Mouse (Mus musculus) forebrain, embryonic 14.5 days (tissue): ENCODE results near the gene Mier1. TPM values are rescaled to one million over a fixed set of nuclear protein-coding genes. Genes with fewer than 3 reads are reported as not detected.

Experiments
- ATAC-seq: fragments of 200-750 bp; cut with Nextera tagmentation; 2 replicates; pipeline ENCODE4 v1.8.0; 2017; ENCODE audit warnings: mild to moderate bottlenecking, moderate library complexity
- DNase-seq: peaks from one replicate; pipeline ENCODE4 v3.0.0-alpha.2; 2015; ENCODE audit warnings: low spot score
- H3K27ac ChIP-seq: fragments of 300-500 bp; sonication (generic); 2 replicates; pipeline ENCODE4 v1.5.1; 2014; ENCODE audit warnings: low read depth, mild to moderate bottlenecking, control low read depth, low read length, moderate library complexity
- H3K27me3 ChIP-seq: fragments of 300-500 bp; sonication (generic); replicated peaks from 2 replicates; pipeline ENCODE4 v1.6.1; 2014; ENCODE audit warnings: low read length, control low read depth, mixed read lengths; ENCODE audit not compliant: control insufficient read depth, insufficient read depth
- H3K36me3 ChIP-seq: fragments of 300-500 bp; sonication (generic); 2 replicates; pipeline ENCODE4 v1.6.1; 2014; ENCODE audit warnings: low read length, control low read depth; ENCODE audit not compliant: control insufficient read depth, insufficient read depth
- H3K4me1 ChIP-seq: fragments of 300-500 bp; sonication (generic); 2 replicates; pipeline ENCODE4 v1.6.1; 2014; ENCODE audit warnings: antibody characterized with exemption, low read length, control low read depth; ENCODE audit not compliant: control insufficient read depth, insufficient read depth
- H3K4me2 ChIP-seq: fragments of 300-500 bp; sonication (generic); 2 replicates; pipeline ENCODE4 v1.6.1; 2014; ENCODE audit warnings: mild to moderate bottlenecking, control low read depth, low read length
- H3K4me3 ChIP-seq: fragments of 300-500 bp; sonication (generic); 2 replicates; pipeline ENCODE4 v1.5.1; 2014; ENCODE audit warnings: low read depth, low read length, control low read depth
- H3K9ac ChIP-seq: fragments of 300-500 bp; sonication (generic); 2 replicates; pipeline ENCODE4 v1.6.1; 2014; ENCODE audit warnings: mild to moderate bottlenecking, low read length, control low read depth, moderate library complexity
- H3K9me3 ChIP-seq: fragments of 300-500 bp; sonication (generic); replicated peaks from 2 replicates; pipeline ENCODE4 v1.6.1; 2016; ENCODE audit warnings: low read length, control low read depth, mixed read lengths; ENCODE audit not compliant: control insufficient read depth
- WGBS: fragments of 180-500 bp; shearing (Covaris S2); extraction: QIAGEN DNeasy Blood & Tissue Kit; methylation state at CpG from one replicate; pipeline ENCODE4 v1.1.7; 2014; 5-methylcytosine and 5-hydroxymethylcytosine counted together
- polyA plus RNA-seq: library from polyadenylated mRNA; unstranded; fragments of >200 nt; fragmentation: Nextera tagmentation; extraction: Ambion mirVana; gene quantifications from 2 replicates; pipeline ENCODE4 v1.2.1, GENCODE M21; 2014

The Mier1 gene
- polyA plus RNA-seq, 1 experiment from 2014 or later: 22.5 TPM

DNA sequence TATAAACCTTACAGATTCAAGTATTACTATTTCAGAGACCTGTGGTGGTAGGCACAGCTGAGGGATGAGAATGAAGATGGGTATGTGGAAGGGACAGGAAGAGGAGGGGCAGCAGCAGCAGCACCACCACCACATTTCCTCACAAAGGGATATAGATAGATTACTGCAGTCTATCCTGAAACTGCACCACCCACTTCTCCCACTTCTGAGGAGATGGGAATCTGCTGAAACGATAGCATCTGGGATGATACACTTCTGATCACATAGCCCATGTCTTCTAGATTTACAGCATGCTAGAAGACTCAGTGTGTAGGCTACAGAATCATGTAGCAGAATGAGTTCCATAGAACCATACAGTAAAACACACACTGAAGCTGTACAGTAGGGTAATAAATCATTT lies 63.5 kb downstream of the Mier1 start:
- Histone ChIP-seq H3K36me3 (0 out of 2 replicates have a peak, but pooled peaks cover 5% of the 10 kb centered on the region), H3K9me3 (no peaks in the 10 kb centered on the region), H3K4me1 (peaks cover 12% of the 10 kb centered on the region), H3K27ac (no peak overlapping the region), H3K9ac (no peak overlapping the region), H3K4me3 (no peak overlapping the region), H3K4me2 (no peak overlapping the region), H3K27me3 (no peaks in the 10 kb centered on the region)
- no peak for DNase-seq
- no peak for ATAC-seq
- WGBS: 100% methylated on average over 1 of the region's 1 CpGs

GRCm38 (mm10) chr4:103178635-103179318 lies 64.6 kb downstream of the Mier1 start:
- Histone ChIP-seq H3K36me3 (peaks cover 5% of the 10 kb centered on the region; the same call in 1 of the 2 replicates), H3K9ac (no peak overlapping the region), H3K27me3 (no peaks in the 10 kb centered on the region), H3K4me3 (no peak overlapping the region), H3K4me2 (no peak overlapping the region), H3K9me3 (no peaks in the 10 kb centered on the region), H3K4me1 (peaks cover 12% of the 10 kb centered on the region), H3K27ac (no peak overlapping the region)
- ATAC-seq: no peak
- WGBS: 90% methylated on average over 7 of the region's 7 CpGs
- DNase-seq: no peak

- Histone ChIP-seq H3K9ac (no peak overlapping the region), H3K4me3 (no peak overlapping the region), H3K27me3 (no peaks in the 10 kb centered on the region), H3K27ac (no peak overlapping the region), H3K4me2 (no peak overlapping the region), H3K4me1 (peaks cover 12% of the 10 kb centered on the region), H3K9me3 (no peaks in the 10 kb centered on the region), H3K36me3 (peaks cover 12% of the 10 kb centered on the region; the same call in 1 of the 2 replicates)
- ATAC-seq: peak; percentile 65
- WGBS: 43% methylated on average over 3 of the region's 3 CpGs
- DNase-seq: peak; percentile 48
Observed at GRCm38 (mm10) chr4:103179581-103179980, 65.4 kb downstream of the Mier1 start.

DNA sequence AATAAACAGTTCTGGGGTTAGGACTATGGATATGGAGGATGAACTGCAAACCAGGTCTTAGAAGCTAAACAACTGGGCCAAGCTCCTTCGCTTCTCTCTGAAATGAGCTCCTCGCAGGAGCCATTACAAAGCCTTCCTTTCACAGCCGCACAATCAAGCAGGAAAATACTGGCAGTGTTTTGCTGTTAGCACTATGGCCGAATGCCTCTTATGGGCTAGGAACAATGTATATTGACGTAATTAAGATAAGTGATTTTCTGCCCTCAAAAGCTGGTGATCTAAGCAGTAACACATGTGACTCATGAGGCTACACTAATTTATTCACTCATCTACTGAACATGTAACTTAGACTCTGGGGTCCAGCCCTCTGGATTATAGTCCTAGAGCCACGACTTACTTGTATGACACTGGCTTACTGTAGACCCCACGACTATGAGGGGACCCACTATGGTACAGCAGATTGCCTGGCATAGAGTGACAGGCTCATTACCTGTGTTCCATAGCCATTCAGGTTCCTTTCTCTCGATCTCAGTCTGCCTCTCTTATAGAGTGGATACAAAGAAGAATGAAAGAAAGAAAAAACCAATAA lies 66.2 kb downstream of the Mier1 start:
- Histone ChIP-seq H3K4me2 (no peak overlapping the region), H3K4me1 (peaks cover 12% of the 10 kb centered on the region), H3K9me3 (no peaks in the 10 kb centered on the region), H3K9ac (no peak overlapping the region), H3K27ac (no peak overlapping the region), H3K27me3 (no peaks in the 10 kb centered on the region), H3K36me3 (peaks cover 12% of the 10 kb centered on the region; the same call in 1 of the 2 replicates), H3K4me3 (no peak overlapping the region)
- ATAC-seq: peak; percentile 72
- WGBS: 15% methylated on average over 8 of the region's 8 CpGs
- peak; percentile 57 for DNase-seq

DNA sequence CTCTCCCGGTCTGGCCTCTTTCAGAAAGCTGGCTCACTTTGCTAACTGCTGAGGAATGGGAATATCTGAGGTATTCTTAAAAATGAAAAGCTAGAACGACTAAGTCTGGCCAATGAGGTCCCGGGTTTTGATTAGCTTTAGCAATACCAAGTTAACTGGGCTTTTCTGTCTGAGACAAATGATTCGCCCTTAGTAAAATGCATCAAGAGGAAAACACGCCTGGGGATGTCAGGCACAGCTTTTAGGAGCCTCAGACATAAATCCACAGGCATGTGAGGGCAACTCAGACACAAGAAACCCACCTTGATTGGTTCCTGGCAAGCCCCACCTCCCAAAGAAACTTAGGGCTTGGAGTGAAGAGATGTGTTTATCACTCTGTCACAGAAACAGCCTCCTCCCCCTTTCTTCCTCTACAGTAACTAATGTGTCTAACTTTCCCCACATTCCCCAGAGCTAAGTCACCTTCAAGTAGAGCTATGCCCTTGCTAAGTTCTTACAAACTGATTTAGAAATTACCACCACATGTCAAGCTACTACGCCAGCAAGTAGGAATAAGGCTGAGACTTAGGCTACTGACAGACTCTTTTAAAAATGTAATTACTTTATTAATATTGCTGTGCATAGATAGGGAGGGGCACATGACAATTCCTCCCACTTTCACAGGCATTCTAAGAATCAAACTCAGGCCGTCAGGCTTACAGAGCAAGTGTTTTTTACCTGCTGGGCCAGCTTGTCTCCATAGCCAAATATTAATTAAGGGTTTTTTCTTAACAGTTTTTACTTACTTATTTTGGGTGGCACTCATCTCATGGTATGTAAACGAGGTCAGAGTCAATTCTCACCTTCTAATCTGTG lies 74.8 kb downstream of the Mier1 start:
- ATAC-seq (no peak), DNase-seq (no peak)
- H3K4me2 ChIP-seq: no peak overlapping the region
- 85% methylated on average over 8 of the region's 8 CpGs for WGBS
- peaks cover 28% of the 10 kb centered on the region; the same call in 1 of the 2 replicates for H3K36me3 ChIP-seq
- no peak overlapping the region for H3K4me3 ChIP-seq
- no peak overlapping the region for H3K9ac ChIP-seq
- H3K4me1 ChIP-seq: no peaks in the 10 kb centered on the region
- H3K27ac ChIP-seq: no peak overlapping the region
- H3K27me3 ChIP-seq: no peaks in the 10 kb centered on the region
- H3K9me3 ChIP-seq: no peaks in the 10 kb centered on the region

DNA sequence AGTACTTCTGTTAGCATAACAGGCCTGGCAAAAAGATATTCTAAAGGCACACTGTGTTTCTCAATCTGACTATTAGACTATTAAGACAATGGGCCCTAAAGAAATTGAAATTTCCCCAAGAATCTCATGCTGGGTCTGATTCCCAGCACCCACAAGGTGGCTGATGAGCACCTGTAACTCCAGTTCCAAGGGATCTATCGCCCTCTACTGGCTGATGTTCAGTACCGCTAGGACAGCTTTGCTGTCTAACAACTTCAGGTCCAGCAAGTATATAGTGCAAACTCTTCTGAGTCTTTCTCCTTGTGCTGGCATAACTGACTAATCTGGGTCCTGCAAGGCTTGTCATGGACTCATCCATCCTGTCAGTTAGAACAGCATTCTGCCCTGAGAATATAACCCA lies 78.2 kb downstream of the Mier1 start:
- H3K36me3 ChIP-seq: peaks cover 34% of the 10 kb centered on the region
- no peak overlapping the region for H3K9ac ChIP-seq
- WGBS: 89% methylated on average over 2 of the region's 2 CpGs
- no peaks in the 10 kb centered on the region for H3K9me3 ChIP-seq
- H3K4me2 ChIP-seq: no peak overlapping the region
- no peaks in the 10 kb centered on the region for H3K27me3 ChIP-seq
- DNase-seq (no peak), ATAC-seq (no peak)
- no peaks in the 10 kb centered on the region for H3K4me1 ChIP-seq
- no peak overlapping the region for H3K4me3 ChIP-seq
- H3K27ac ChIP-seq: no peak overlapping the region

DNA sequence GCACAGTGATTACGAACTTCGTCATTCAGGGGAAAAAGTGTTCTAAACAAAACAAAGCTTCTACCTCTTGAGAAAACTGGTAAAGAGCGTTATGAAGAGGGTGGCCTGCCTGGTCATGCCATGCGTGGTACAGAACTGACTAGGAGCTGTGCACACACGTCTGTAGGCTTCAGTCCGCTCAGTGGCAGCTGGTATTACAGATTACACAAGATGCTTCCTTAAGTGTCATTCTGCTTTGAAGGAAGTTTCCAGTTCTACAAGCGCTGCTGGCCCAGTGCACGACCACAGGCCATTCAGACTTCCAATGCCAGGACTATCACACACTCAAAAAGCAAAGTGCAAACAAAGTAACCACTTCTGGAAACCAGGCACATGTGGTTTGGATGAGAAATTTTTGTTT lies 83.2 kb downstream of the Mier1 start:
- no peak overlapping the region for H3K4me2 ChIP-seq
- no peak overlapping the region for H3K9ac ChIP-seq
- no peak for DNase-seq
- H3K4me1 ChIP-seq: no peaks in the 10 kb centered on the region
- WGBS: 89% methylated on average over 8 of the region's 8 CpGs
- peaks cover 40% of the 10 kb centered on the region for H3K36me3 ChIP-seq
- no peak overlapping the region for H3K4me3 ChIP-seq
- H3K9me3 ChIP-seq: no peaks in the 10 kb centered on the region
- H3K27me3 ChIP-seq: no peaks in the 10 kb centered on the region
- H3K27ac ChIP-seq: no peak overlapping the region
- ATAC-seq: no peak

- no peak overlapping the region for H3K27ac ChIP-seq
- no peaks in the 10 kb centered on the region for H3K4me1 ChIP-seq
- no peak overlapping the region for H3K4me3 ChIP-seq
- no peak for DNase-seq
- H3K4me2 ChIP-seq: no peak overlapping the region
- H3K36me3 ChIP-seq: peaks cover 35% of the 10 kb centered on the region
- H3K27me3 ChIP-seq: no peaks in the 10 kb centered on the region
- H3K9ac ChIP-seq: no peak overlapping the region
- ATAC-seq: no peak
- no peaks in the 10 kb centered on the region for H3K9me3 ChIP-seq
- WGBS: 33% methylated on average over 4 of the region's 4 CpGs
Observed at GRCm38 (mm10) chr4:103199086-103199485, 84.9 kb downstream of the Mier1 start.
